Mouse (Mus musculus): ENCODE measurements around the gene Nme7. TPM values are rescaled to one million over a fixed set of nuclear protein-coding genes. Genes with fewer than 3 reads are reported as not detected.

Gene Nme7
- total RNA-seq, 2 experiments from 2014 or later = 1.4 TPM

GRCm38 (mm10) chr1:164451346-164451745 lies 147.4 kb downstream of the Nme7 start:
- Histone ChIP-seq H3K27ac (peak overlapping the region; percentile 69), H3K4me3 (no peak overlapping the region)
- intact Hi-C loops (cut with DNase I) = no loop called here
- TF ChIP-seq CTCF (IDR thresholded peaks at IDR 0.05) = no peak
- no peak for DNase-seq

- DNase-seq = no peak
- Histone ChIP-seq H3K27ac (peak overlapping the region; percentile 57; the same call in 1 of the 2 replicates), H3K4me3 (no peak overlapping the region)
- TF ChIP-seq CTCF (IDR thresholded peaks at IDR 0.05) = no peak
- intact Hi-C loops (cut with DNase I) = no loop called here
Observed at GRCm38 (mm10) chr1:164452580-164452979, 148.7 kb downstream of the Nme7 start.

GRCm38 (mm10) chr1:164453146-164453545 lies 149.2 kb downstream of the Nme7 start:
- TF ChIP-seq CTCF (IDR thresholded peaks at IDR 0.05) = no peak
- peak overlapping the region; percentile 88; the same call in 1 of the 2 replicates for H3K4me3 ChIP-seq
- intact Hi-C loops (cut with DNase I) = no loop called here
- no peak for DNase-seq
- peak overlapping the region; percentile 57; the same call in 1 of the 2 replicates for H3K27ac ChIP-seq

GRCm38 (mm10) chr1:164453739-164454138 lies 149.8 kb downstream of the Nme7 start:
- intact Hi-C loops (cut with DNase I) = no loop called here
- peak overlapping the region; percentile 88 for H3K4me3 ChIP-seq
- no peak for DNase-seq

GRCm38 (mm10) chr1:164454747-164455400 lies 151.0 kb downstream of the Nme7 start:
- intact Hi-C loops (cut with DNase I) = loop anchor here (5.0 kb wide), 1 partner anchor 312 kb away; no protein-coding TSS in a partner anchor
- TF ChIP-seq CTCF (IDR thresholded peaks at IDR 0.05) = no peak
- H3K4me3 ChIP-seq = peak overlapping the region; percentile 88
- peak; percentile 37 for DNase-seq
- H3K27ac ChIP-seq = peak overlapping the region; percentile 92

More at GRCm38 (mm10) chr1:164453739-164454138, 149.8 kb downstream of the Nme7 start:
- H3K27ac ChIP-seq = peak overlapping the region; percentile 92
- no peak for TF ChIP-seq CTCF (IDR thresholded peaks at IDR 0.05)

- intact Hi-C loops (cut with DNase I) = loop anchor here (5.0 kb wide), 1 partner anchor 312 kb away; no protein-coding TSS in a partner anchor
- DNase-seq = peak; percentile 40
- H3K27ac ChIP-seq = peak overlapping the region; percentile 92
- TF ChIP-seq CTCF (IDR thresholded peaks at IDR 0.05) = peak; percentile 45
- peak overlapping the region; percentile 88 for H3K4me3 ChIP-seq
Observed at GRCm38 (mm10) chr1:164455614-164456013, 151.7 kb downstream of the Nme7 start.

GRCm38 (mm10) chr1:164456065-164456464 lies 152.1 kb downstream of the Nme7 start:
- TF ChIP-seq CTCF (IDR thresholded peaks at IDR 0.05) = no peak
- intact Hi-C loops (cut with DNase I) = loop anchor here (5.0 kb wide), 1 partner anchor 311 kb away; no protein-coding TSS in a partner anchor
- Histone ChIP-seq H3K4me3 (peak overlapping the region; percentile 88), H3K27ac (peak overlapping the region; percentile 92)
- no peak for DNase-seq

GRCm38 (mm10) chr1:164456731-164457130 lies 152.8 kb downstream of the Nme7 start:
- intact Hi-C loops (cut with DNase I) = loop anchor here (5.0 kb wide), 1 partner anchor 311 kb away; no protein-coding TSS in a partner anchor
- H3K4me3 ChIP-seq = peak overlapping the region; percentile 88
- DNase-seq = no peak
- peak overlapping the region; percentile 92 for H3K27ac ChIP-seq
- TF ChIP-seq CTCF (IDR thresholded peaks at IDR 0.05) = no peak

GRCm38 (mm10) chr1:164457531-164458244 lies 153.8 kb downstream of the Nme7 start:
- TF ChIP-seq CTCF (IDR thresholded peaks at IDR 0.05) = no peak
- intact Hi-C loops (cut with DNase I) = loop anchor here (2.0 to 5.0 kb wide), 2 partner anchors 310 to 441 kb away; no protein-coding TSS in a partner anchor
- DNase-seq = peak; percentile 76
- peak overlapping the region; percentile 92 for H3K27ac ChIP-seq
- H3K4me3 ChIP-seq = peak overlapping the region; percentile 88

GRCm38 (mm10) chr1:164458245-164458613 lies 154.3 kb downstream of the Nme7 start, which contains the start of gene Atp1b1:
Gene Atp1b1, minus strand, starts transcription at chr1:164458355.
- Histone ChIP-seq H3K4me3 (peak within 1 kb of the TSS; percentile 88), H3K27ac (peak within 1 kb of the TSS; percentile 92)
- peak; percentile 25; the same call in 1 of the 2 replicates for TF ChIP-seq CTCF (IDR thresholded peaks at IDR 0.05)
- intact Hi-C loops (cut with DNase I) = loop anchor here (2.0 to 5.0 kb wide), 2 partner anchors 309 to 441 kb away; no protein-coding TSS in a partner anchor
- DNase-seq = peak; percentile 88

GRCm38 (mm10) chr1:164458621-164459051 lies 154.7 kb downstream of the Nme7 start:
- no peak for TF ChIP-seq CTCF (IDR thresholded peaks at IDR 0.05)
- intact Hi-C loops (cut with DNase I) = loop anchor here (2.0 to 5.0 kb wide), 2 partner anchors 309 to 440 kb away; no protein-coding TSS in a partner anchor
- Histone ChIP-seq H3K27ac (peak overlapping the region; percentile 92), H3K4me3 (peak overlapping the region; percentile 88)
- peak; percentile 71 for DNase-seq

- no peak for TF ChIP-seq CTCF (IDR thresholded peaks at IDR 0.05)
- Histone ChIP-seq H3K4me3 (peak overlapping the region; percentile 88), H3K27ac (peak overlapping the region; percentile 92)
- intact Hi-C loops (cut with DNase I) = loop anchor here (2.0 to 5.0 kb wide), 2 partner anchors 308 to 439 kb away; no protein-coding TSS in a partner anchor
- DNase-seq = no peak
Observed at GRCm38 (mm10) chr1:164459127-164459905, 155.4 kb downstream of the Nme7 start.
